Mouse (Mus musculus) liver, embryonic 14 days (tissue): ENCODE data around the gene Mkrn1. TPM values are rescaled to one million over a fixed set of nuclear protein-coding genes. Genes with fewer than 3 reads are reported as not detected.

Experiments used
- polyA plus RNA-seq: library from polyadenylated mRNA; depleted of rRNA; stranded (reverse); fragments of >200 nt; gene quantifications from 2 replicates; pipeline ENCODE4 v1.2.3, GENCODE M21; 2012; rRNA removed

The Mkrn1 gene
- polyA plus RNA-seq: 103 and 122 TPM in 2 replicates

GRCm38 (mm10) chr6:39419851-39420721 is at the start of gene Mkrn1:
Gene Mkrn1, minus strand, starts transcription at chr6:39420462.

GRCm38 (mm10) chr6:39381125-39381880 is 39.0 kb downstream of the Mkrn1 start, which contains the start of gene Rab19:
Gene Rab19, plus strand, starts transcription at chr6:39381175.

GRCm38 (mm10) chr6:39377311-39377827 is 42.9 kb downstream of the Mkrn1 start, which contains the start of gene Slc37a3:
Gene Slc37a3, minus strand, starts transcription at chr6:39377675.

Other genes with a start within 250 kb of the Mkrn1 start
- gene Kdm7a, start 213.7 kb downstream of the Mkrn1 start, polyA plus RNA-seq: 6.7 and 8.4 TPM in 2 replicates
- 3.6 and 4.9 TPM in 2 replicates for gene Slc37a3, start 42.8 kb downstream of the Mkrn1 start, polyA plus RNA-seq
- 0.07 and 0.20 TPM in 2 replicates for gene Rab19, start 39.3 kb downstream of the Mkrn1 start, polyA plus RNA-seq
- gene Dennd2a, start 137.4 kb upstream of the Mkrn1 start, polyA plus RNA-seq: 1.7 TPM in 2 replicates
- gene Adck2, start 153.4 kb upstream of the Mkrn1 start, polyA plus RNA-seq: 2.4 and 2.9 TPM in 2 replicates
- gene Gm42420, start 165.3 kb upstream of the Mkrn1 start, polyA plus RNA-seq: 2.1 TPM in 2 replicates
- gene Ndufb2, start 172.1 kb upstream of the Mkrn1 start, polyA plus RNA-seq: 94.5 and 110 TPM in 2 replicates